Mouse (Mus musculus) left cerebral cortex, postnatal 14 days (tissue): ENCODE results near the gene Nin. TPM values are rescaled to one million over a fixed set of nuclear protein-coding genes. Genes with fewer than 3 reads are reported as not detected.

Experiments
- DNase-seq, 2 experiments: peaks; one replicate each; pipeline ENCODE4 v3.0.0; 2021 to 2022; ENCODE audit warnings: low spot score in 2 of 2, mixed read lengths in 1 of 2
- intact Hi-C: fragments of 180-260 bp; cut with DNase I; formaldehyde crosslinking; loops from one replicate; pipeline ENCODE4 v1.15.1; 2025
- total RNA-seq, 2 experiments: library from RNA; stranded (reverse); gene quantifications; 2 replicates each; pipeline ENCODE4 v1.2.3; 2021

Nin gene
- total RNA-seq, 2 experiments from 2014 or later: 44.5 to 53.7 TPM

DNA sequence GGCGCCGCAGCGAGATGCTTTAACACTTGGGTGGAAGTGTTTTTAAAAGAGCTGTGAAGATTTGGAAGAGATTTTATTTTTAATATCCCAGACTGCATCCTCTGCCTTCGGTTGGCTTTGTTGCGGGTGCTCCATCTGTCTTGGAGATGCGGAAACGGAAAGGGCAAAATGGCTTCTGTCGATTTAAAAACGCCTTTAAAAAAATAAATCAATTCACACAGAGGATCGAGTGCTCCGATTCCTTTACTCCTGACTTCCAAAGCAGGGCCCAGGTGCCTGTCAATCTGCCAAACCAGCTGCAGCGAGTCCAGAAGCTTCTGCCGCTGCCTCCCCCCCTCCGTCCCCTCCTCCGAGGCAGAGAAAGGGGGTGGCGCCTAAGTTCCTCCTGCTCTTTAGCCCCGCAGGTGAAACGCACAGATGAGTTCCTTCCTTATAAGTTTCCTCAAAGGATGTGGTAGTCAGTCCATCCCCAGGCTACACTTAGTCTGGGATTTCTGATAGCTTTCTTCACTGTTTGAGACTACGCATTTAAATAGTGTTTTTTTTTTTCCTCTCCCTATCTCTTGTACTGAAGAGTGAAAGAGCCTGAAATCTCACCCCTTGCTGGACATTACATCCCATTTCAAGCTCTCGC is 17.6 kb upstream of the Nin start:
- DNase-seq: peak; percentile 48 to 57
- intact Hi-C loops: no loop called here

DNA sequence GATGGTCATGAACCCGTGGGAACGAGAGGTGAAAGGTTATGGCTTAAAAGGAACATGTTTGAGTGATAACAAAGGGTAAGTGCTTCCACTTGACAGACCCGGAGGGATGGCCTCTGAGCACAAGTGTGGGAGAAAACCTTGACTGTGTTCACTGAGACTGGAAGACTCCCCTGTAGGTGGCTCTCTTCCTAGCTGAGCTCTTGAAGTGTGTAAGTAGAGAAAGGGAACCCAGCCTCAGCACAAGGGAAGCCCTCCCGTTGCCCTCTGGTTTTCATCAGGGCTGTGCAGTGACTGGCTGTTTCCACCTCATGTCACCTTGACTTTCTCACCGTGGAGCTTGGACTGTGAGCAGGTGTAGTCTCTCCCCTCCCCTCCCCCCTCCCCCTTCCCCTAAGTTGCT is 15.6 kb upstream of the Nin start:
- intact Hi-C loops: no loop called here
- no peak for DNase-seq

DNA sequence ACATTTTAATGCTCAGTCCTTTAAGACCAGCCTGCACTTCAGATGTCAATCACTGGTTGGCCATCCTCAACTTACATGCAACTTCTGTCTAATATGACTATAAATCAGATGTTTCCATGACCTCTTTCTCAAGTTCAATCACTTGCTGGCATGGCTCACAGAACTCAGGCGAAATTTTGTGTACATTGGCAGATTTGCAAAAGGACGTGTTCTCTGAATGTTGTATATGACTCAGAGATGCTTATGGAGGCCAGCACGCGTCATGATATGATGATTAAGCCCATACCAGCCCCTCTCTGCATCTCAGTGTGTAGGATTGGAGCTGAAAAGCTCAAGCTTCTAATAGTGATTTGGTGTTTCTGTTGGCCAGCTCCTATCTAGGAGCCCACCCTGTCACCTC is 13.1 kb upstream of the Nin start:
- intact Hi-C loops: no loop called here

DNA sequence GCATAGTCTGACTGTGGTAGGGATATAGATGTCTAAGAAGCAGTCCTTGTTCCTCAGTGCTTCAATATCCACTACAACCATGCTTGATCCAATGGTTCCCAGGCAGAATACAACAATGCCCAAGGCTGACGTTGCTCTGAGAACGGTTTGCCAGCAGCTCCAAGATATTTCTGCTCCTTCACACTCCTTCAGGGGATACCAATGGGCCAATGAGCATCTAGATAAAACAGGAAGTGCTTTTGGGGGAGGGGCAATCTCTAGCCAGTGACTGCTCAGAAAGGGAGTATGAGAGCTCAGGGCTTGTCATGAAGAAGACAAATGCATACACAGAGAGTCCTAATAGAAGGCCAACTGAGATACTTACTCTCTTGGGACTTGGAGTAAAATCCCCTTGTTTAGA is 6.0 kb upstream of the Nin start:
- DNase-seq: no peak
- intact Hi-C loops: no loop called here

More for the DNA sequence above, 13.1 kb upstream of the Nin start:
- no peak for DNase-seq

DNA sequence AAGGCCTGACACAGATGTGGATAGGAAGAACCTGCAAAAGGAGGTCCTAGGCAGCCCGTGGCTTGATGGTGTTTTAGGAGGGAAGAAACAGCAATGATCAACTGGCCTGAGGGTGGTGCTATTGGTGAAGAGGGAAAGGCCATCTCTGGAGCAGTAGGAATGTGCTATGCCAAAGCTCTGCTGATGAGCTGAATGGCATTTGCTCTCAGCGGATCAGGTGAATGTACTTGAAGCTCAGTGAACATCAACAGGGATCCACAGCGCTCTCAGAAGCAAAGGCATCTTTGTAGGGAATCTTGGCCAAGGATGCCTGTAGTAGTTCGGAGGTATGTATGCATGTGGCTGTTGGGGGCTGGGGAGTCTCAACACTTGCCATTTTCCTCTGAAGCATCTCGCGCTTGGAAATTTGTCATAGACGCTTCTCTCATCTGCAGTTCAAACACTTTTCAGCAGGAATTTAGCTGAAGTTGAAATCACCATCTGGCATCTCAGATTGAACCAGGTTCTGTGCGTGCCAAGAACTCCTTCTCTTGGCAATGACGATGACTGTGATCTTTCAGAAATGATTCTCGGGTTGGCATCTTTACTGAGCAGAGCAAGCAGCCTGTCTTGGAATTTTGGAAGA is 5.3 kb upstream of the Nin start:
- intact Hi-C loops: no loop called here
- peak; percentile 54 to 84 for DNase-seq

DNA sequence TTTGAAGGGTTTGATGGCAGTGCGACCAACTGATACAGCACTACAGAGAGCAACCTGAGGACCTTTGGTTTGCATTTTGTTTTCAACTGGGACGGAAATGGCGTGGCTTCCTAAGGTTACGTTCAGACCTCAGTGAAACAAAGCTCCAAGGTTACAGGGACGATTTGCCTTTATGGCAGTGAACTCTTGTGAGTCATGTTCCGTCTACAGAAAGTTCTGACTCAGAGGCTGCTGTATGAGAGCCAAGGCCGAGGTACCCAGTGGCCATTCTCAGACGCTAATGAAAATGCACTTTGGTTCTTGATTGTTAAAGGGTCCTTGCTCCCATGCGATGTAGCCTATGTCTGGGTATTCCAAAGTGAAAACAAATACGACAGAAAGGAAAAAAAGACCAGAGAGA is 3.6 kb upstream of the Nin start:
- DNase-seq: no peak
- intact Hi-C loops: no loop called here

DNA sequence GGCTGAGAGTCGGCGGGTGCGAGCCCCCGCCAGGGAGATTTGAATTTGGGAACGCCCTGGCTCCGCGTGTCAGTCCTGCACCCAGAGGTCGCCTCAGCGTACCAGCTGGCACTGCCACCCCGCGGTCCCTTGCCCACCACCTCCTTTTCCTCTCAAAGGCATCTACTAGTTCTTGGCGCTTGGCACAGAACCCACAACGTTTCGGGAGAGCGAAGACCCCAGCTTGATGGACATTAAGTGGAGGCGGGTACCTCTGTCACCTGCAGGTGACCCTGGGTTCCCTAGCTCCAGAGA is 1.5 kb downstream of the Nin start:
- intact Hi-C loops: loop anchor here (5.0 kb wide), 1 partner anchor 35 kb away; no protein-coding TSS in a partner anchor
- DNase-seq: no peak

DNA sequence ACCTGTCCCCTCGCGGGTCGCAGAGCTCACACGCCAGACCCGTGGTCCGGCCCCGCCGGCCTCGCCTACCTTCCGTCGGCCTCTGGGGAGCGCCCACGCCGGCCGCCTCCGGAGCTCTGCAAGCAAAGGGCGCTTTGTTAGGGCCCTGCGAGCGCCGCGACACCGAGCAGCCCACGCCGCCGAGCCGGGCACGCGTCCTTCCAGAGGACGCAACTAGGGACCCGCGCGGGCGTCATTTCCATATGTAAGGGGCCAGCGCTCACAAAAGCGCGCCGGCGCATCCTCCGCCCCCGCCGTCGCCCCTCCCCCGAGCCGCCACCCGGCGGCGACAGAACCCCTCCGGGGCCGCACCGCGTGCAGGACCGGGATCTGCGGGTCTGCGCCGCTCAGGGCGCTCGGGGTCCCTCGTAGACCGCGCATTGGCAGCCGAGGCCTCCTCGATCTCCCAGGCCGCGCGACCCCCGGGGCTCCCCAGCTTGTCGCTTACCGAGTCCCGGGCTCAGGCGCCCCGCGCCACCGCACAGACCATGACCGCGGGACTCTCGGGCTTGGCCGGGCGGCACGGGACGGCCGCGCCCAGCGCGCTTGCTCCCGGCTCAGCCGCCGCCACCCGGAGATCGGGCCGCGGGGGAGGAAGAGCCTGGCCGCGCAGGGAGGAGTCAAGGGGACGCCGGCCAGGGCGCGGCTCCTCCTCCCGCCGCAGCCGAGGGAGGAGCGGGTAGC is 2.0 kb downstream of the Nin start:
- intact Hi-C loops: loop anchor here (5.0 kb wide), 1 partner anchor 34 kb away; no protein-coding TSS in a partner anchor
- DNase-seq: peak; percentile 76 to 79

DNA sequence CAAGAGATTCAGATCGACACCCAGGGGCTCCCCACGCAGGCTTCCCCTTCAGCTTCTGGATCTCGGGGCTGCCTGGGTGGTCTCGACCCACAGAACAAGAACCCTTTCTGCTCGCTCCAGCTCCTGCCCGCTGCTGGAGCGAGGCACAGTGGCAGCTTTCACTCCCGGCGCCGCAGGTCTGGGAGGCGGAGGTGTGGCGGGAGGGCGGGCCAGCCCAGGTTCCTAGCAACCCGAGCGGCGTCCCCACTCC is 2.5 kb downstream of the Nin start:
- DNase-seq: no peak
- intact Hi-C loops: loop anchor here (5.0 kb wide), 1 partner anchor 34 kb away; no protein-coding TSS in a partner anchor

DNA sequence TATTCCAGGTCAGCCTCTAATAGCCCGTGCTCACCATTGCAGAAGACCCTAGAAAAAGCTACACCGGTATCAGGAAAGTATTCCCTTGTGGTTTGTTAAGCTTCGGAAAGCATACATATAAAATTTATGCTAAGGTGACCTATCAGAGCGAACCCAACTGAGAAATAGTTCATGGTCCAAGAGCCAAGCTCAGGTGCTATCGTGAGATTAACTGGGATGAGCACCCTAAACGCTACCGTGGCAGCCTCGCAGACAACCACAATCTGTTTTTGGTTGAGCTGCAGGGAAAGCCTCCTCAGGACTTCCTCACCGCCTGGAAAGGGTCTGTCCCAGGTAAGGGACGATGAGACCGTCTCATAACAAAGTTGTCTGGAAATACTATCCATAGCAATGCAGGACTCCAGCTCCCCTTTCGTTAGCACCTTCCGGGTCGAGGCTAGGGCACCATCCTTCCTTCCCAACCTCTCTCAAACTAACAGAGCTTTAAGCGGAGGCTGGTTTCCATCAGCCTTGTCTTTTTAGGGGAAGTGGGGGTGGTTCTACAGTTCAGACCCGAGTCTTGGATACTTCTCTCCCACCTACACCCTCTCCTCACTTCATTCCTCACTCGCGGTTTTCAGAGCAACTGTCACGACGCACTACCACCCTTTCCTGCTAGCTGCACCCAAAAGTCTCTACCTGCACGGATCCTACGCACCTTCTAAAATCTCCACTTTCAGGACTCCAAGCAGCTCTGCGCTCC is 3.0 kb downstream of the Nin start:
- intact Hi-C loops: loop anchor here (5.0 kb wide), 1 partner anchor 33 kb away; no protein-coding TSS in a partner anchor
- peak; percentile 49 to 61 for DNase-seq

DNA sequence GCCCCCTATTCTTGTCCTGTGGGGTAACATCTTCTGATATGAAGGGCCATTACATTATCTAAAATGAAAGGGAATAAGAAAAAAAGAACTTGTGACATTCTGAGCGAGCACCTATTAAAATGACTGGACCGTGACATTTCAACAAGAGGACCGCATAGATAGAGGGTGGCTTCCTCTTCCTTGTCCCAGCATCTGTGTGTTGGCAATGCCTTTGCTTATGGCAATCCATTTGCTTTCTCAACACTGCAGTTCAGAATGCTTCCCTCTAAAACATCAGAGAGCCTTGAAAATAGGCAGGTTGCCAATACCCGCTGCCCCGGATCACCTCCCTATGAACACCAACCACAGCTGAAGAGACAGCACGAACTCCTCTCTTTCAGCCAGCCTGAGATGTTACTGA is 3.6 kb downstream of the Nin start:
- intact Hi-C loops: loop anchor here (5.0 kb wide), 1 partner anchor 33 kb away; no protein-coding TSS in a partner anchor

DNA sequence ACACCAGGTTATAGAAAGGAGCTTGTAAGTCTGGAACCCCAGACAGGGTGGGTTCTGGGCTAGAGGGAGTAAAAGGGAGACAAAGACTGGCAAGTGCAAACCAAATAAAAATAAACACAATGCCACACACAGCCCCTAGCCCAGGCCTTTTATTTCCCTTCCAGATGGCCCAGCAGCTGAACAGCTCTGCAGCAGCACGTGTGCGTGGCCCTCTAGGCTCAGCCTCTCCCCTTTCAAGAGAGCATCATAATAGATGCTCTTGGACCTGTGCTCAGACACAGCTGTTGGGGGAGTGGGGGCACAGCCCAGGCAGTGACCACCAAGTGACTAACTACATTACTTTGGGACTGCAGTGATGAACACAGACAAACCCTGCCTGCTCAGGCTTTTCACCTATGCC is 5.4 kb downstream of the Nin start:
- no peak for DNase-seq
- intact Hi-C loops: no loop called here

More for the DNA sequence above, 3.6 kb downstream of the Nin start:
- peak in 1 of 2 experiments; percentile 45 for DNase-seq

DNA sequence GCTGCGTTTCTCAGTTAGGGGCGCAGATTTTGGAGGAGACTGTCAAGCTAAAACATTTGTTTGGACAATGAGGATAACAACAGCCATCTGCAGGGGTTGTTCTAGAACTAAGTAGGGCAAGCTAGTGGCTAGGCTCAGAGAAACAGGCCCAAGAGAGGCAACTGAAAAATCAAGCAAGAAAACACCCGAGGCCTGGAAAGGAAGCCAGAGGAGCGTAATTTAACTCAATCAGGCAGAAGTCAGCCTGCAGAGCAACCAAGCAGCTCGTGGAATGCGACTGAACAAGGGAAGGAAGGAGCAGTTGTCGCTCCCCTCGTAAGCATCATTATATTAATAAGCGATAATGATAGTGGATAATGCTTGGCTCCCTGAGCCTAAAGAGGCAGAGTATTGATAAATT is 7.0 kb downstream of the Nin start:
- no peak for DNase-seq
- intact Hi-C loops: no loop called here

DNA sequence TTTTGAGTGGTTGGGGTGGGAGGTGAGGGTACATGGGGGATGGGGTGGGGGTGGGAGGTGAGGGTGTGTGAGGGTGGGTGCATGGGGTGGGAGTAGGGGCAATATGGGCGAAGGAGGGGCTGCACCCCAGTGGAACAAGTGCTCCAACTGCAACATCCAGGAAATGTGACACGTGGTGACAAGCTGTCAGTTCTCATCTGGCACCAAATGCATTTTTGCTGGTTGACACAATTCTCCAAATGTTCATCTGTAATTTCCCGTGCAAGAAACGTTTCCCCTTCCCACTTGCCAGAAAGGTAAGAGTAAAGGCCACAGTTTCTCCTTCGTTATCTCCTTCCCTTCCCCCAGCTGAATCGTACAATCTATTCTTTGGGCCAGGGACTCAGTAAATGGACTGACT is 7.6 kb downstream of the Nin start:
- intact Hi-C loops: no loop called here
- no peak for DNase-seq

DNA sequence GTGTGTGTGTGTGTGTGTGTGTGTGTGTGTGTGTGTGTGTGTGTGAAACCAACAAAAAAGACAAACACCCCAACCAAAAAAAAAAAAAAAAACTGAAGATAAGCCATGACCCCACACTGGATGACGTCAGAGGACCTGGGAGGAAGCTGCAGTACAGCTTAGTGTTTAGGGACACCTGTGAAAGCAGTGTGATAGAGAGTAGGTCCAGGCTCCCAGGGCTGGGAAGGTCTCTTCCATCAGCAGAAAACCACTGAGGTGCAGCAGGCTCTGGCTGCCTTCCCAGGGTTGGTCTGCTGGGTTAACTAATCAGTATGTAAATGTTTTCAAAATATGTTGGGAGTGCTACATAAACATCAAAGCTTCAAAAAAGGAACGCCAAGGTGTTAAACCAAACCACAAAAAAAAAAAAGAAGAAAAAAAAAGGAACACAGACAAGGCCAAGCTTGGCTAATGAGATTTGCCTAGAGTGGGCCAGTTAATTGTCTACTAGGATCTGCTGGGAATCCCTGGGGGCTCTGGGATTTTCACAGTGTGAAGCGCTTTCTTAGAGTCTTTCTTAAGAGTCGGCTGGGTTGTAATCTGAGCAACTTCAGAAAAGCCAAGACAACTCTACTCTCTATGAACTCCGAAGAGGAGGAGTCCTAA is 8.6 kb downstream of the Nin start:
- DNase-seq: no peak
- intact Hi-C loops: no loop called here

DNA sequence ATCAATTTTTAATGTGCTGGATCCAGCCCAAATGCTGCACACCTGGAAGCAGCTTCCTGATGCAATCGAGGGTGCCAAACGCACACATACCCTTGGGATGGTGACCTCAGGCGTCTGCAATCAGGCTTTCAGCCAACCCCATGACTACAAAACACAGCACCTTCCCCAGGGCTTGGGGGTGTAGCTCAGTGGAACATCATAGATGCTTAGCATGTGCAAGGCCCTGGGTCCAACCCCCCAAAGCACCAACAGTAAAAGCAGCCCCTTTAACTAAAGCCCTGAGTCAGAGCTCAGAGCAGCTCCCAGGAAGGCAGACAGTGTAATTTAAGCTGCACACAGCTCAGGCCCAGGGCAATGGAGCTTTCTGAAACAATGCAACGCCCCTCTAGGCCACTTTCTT is 9.3 kb downstream of the Nin start:
- DNase-seq: no peak
- intact Hi-C loops: no loop called here

DNA sequence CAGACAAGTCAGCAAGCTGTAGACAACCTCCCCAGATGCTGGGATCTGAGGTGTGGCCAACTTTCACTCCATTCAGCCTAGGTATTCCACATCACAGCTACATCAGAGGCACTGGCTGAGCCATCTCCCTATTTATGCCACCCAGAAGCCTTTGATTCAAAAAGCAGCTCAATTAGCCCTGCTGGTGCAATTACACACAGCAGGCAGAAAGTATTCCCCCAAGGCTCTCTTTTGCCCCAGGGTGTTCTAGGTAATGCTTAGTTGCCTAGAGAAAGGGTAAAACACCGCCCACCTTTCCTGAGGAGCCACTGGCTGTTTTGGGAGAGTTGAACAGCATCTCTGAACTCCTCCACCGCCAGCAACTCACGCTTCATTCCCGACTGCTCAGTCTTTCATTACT is 10.3 kb downstream of the Nin start:
- DNase-seq: no peak
- intact Hi-C loops: no loop called here

DNA sequence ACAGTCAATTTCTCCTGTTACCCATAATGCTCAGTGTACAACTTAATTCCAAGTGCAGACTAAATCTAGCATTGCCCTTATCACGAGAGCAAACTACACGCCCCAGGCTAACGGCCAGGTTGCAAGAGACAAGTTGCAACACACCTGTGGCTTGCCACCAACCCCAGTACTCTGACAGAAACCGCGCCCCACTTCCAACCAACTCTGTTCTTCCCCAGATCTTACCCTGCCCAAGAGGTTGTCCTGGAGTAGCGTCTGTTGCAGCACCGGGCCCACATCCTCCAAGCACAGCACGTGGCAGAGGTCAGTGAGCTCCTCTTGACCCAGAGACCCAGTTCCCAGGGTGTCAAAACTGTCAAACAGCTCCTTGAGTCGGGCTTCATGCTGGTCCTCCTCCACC is 11.1 kb downstream of the Nin start:
- intact Hi-C loops: no loop called here
- DNase-seq: no peak

DNA sequence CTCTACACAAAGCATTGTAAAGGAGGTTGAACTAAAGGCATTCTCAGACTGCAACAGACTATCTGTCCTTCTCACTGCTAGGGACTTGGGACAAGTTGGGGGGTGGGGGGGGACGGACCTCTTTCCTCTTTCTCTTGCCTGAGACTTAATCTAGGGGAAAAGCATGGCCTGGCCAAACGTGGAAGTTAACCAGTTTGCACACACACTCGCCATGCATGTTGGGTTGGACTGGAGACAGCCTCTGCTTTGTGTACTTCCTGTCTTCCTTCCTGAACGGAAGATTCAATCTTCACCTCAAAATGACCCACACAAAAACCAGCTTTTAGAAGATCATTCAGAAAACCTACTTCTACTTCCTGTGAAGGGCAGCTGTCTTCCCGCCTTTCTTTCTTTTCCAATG is 11.7 kb downstream of the Nin start:
- DNase-seq: no peak
- intact Hi-C loops: no loop called here

DNA sequence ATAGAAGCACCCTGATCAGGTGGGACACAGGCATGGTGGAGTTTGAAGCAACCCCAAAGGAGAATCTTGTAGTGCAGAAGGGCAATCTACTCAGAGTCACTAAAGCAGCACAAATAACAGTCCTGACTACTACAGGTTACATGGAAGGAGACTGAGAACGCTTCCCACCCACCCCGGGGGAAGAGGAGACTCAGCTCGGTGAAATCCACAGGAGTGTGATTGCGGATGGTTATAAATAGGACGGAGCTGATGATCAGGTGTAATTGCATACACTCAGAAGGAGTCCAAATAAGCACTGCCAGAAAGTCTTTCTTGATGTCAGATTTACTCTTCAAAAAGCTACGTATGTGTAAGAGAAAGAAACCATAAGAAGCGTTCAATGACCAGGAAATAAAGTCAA is 15.6 kb downstream of the Nin start:
- DNase-seq: no peak
- intact Hi-C loops: no loop called here
